Mouse (Mus musculus) limb, embryonic 11.5 days (tissue): Measurements from ENCODE around the gene Pnkd. TPM values are rescaled to one million over a fixed set of nuclear protein-coding genes. Genes with fewer than 3 reads are reported as not detected.
"Not testable (repeated sequence)": the region's sequence is repeated elsewhere in the genome, so short reads cannot be mapped to it uniquely, and the experiment has no call there.

Source experiments
- ATAC-seq: fragments of 200-750 bp; cut with Nextera tagmentation; 2 replicates; pipeline ENCODE4 v1.8.0; 2017; ENCODE audit warnings: low read depth; ENCODE audit not compliant: insufficient number of reproducible peaks, low FRiP score, low TSS enrichment
- DNase-seq: peaks from one replicate; pipeline ENCODE4 v3.0.0-alpha.2; 2015; ENCODE audit warnings: low spot score
- H3K27ac ChIP-seq: fragments of 300-500 bp; sonication (generic); replicated peaks from 2 replicates; pipeline ENCODE4 v1.5.1; 2014; ENCODE audit warnings: low read depth, mild to moderate bottlenecking, low read length
- H3K27me3 ChIP-seq: fragments of 300-500 bp; sonication (generic); 2 replicates; pipeline ENCODE4 v1.6.1; 2014; ENCODE audit warnings: mild to moderate bottlenecking, low read length, mixed read lengths; ENCODE audit not compliant: control insufficient read depth, insufficient read depth
- H3K36me3 ChIP-seq: fragments of 300-500 bp; sonication (generic); 2 replicates; pipeline ENCODE4 v1.6.1; 2014; ENCODE audit warnings: mild to moderate bottlenecking, low read length, moderate library complexity, mixed read lengths; ENCODE audit not compliant: control insufficient read depth, insufficient read depth
- H3K4me1 ChIP-seq: fragments of 300-500 bp; sonication (generic); 2 replicates; pipeline ENCODE4 v1.6.1; 2014; ENCODE audit warnings: low read length, mixed read lengths; ENCODE audit not compliant: control insufficient read depth, insufficient read depth
- H3K4me2 ChIP-seq: fragments of 300-500 bp; sonication (generic); 2 replicates; pipeline ENCODE4 v1.6.1; 2014; ENCODE audit warnings: low read depth, mild to moderate bottlenecking, moderate library complexity; ENCODE audit not compliant: severe bottlenecking
- H3K4me3 ChIP-seq: fragments of 300-500 bp; sonication (generic); 2 replicates; pipeline ENCODE4 v1.5.1; 2014; ENCODE audit warnings: low read depth, low read length
- H3K9ac ChIP-seq: fragments of 300-500 bp; sonication (generic); 2 replicates; pipeline ENCODE4 v1.6.1; 2014; ENCODE audit warnings: mild to moderate bottlenecking, low read length
- H3K9me3 ChIP-seq: fragments of 300-500 bp; sonication (generic); 2 replicates; pipeline ENCODE4 v1.6.1; 2016; ENCODE audit warnings: low read length; ENCODE audit not compliant: control insufficient read depth
- WGBS: fragments of 180-500 bp; shearing (Covaris S2); extraction: QIAGEN DNeasy Blood & Tissue Kit; methylation state at CpG from one replicate; pipeline ENCODE4 v1.1.7; 2014; 5-methylcytosine and 5-hydroxymethylcytosine counted together
- polyA plus RNA-seq: library from polyadenylated mRNA; unstranded; fragments of >200 nt; fragmentation: Nextera tagmentation; extraction: Ambion mirVana; gene quantifications from 2 replicates; pipeline ENCODE4 v1.2.1, GENCODE M21; 2014

The Pnkd gene
- polyA plus RNA-seq, 1 experiment from 2014 or later, result 119 TPM

GRCm38 (mm10) chr1:74318711-74319110 lies 34.0 kb downstream of the Pnkd start:
- Histone ChIP-seq H3K27ac (no peak overlapping the region), H3K9ac (no peak overlapping the region), H3K4me3 (no peak overlapping the region), H3K9me3 (no peaks in the 10 kb centered on the region), H3K36me3 (no peaks in the 10 kb centered on the region), H3K4me1 (peaks cover 5% of the 10 kb centered on the region; the same call in 1 of the 2 replicates), H3K4me2 (no peak overlapping the region), H3K27me3 (no peaks in the 10 kb centered on the region)
- DNase-seq (no peak), ATAC-seq (no peak)
- WGBS, result 94% methylated on average over 3 of the region's 3 CpGs

- H3K9me3 ChIP-seq, result no peaks in the 10 kb centered on the region
- H3K27me3 ChIP-seq, result no peaks in the 10 kb centered on the region
- H3K4me1 ChIP-seq, result peaks cover 5% of the 10 kb centered on the region; the same call in 1 of the 2 replicates
- DNase-seq (no peak), ATAC-seq (no peak)
- 94% methylated on average over 3 of the region's 3 CpGs for WGBS
- H3K27ac ChIP-seq, result no peak overlapping the region
- no peak overlapping the region for H3K4me3 ChIP-seq
- no peaks in the 10 kb centered on the region for H3K36me3 ChIP-seq
- H3K4me2 ChIP-seq, result no peak overlapping the region
- H3K9ac ChIP-seq, result no peak overlapping the region
These were observed 36.7 kb downstream of the Pnkd start for GRCm38 (mm10) chr1:74321396-74321795.

GRCm38 (mm10) chr1:74326916-74327315 lies 42.2 kb downstream of the Pnkd start:
- ATAC-seq, H3K27ac ChIP-seq, H3K4me3 ChIP-seq, H3K9me3 ChIP-seq, H3K36me3 ChIP-seq, DNase-seq, H3K4me1 ChIP-seq, H3K9ac ChIP-seq, H3K4me2 ChIP-seq, H3K27me3 ChIP-seq: not testable (repeated sequence)
- 73% methylated on average over 2 of the region's 2 CpGs for WGBS

- Histone ChIP-seq H3K27ac (no peak overlapping the region), H3K4me3 (no peak overlapping the region), H3K4me2 (no peak overlapping the region), H3K9ac (no peak overlapping the region), H3K4me1 (peaks cover 7% of the 10 kb centered on the region), H3K36me3 (no peaks in the 10 kb centered on the region), H3K27me3 (no peaks in the 10 kb centered on the region), H3K9me3 (no peaks in the 10 kb centered on the region)
- WGBS, result 80% methylated on average over 7 of the region's 7 CpGs
- no peak for ATAC-seq
- DNase-seq, result no peak
These were observed 45.2 kb downstream of the Pnkd start for GRCm38 (mm10) chr1:74329899-74330431.

GRCm38 (mm10) chr1:74331046-74331681 lies 46.4 kb downstream of the Pnkd start:
- DNase-seq, result no peak

GRCm38 (mm10) chr1:74332241-74332763 lies 47.6 kb downstream of the Pnkd start:
- under 1% methylated on average over 36 of the region's 36 CpGs for WGBS
- Histone ChIP-seq H3K4me3 (peak overlapping the region; percentile 34), H3K27ac (no peak overlapping the region), H3K9ac (peak overlapping the region; percentile 53), H3K36me3 (no peaks in the 10 kb centered on the region), H3K9me3 (no peaks in the 10 kb centered on the region), H3K4me1 (peaks cover 7% of the 10 kb centered on the region), H3K27me3 (no peaks in the 10 kb centered on the region), H3K4me2 (peak overlapping the region; percentile 59)
- peak; percentile 95 for ATAC-seq
- peak; percentile 96 for DNase-seq

More at GRCm38 (mm10) chr1:74331046-74331681, 46.4 kb downstream of the Pnkd start:
- no peak overlapping the region for H3K4me2 ChIP-seq
- no peak for ATAC-seq
- no peaks in the 10 kb centered on the region for H3K9me3 ChIP-seq
- no peaks in the 10 kb centered on the region for H3K36me3 ChIP-seq
- no peak overlapping the region for H3K27ac ChIP-seq
- no peaks in the 10 kb centered on the region for H3K27me3 ChIP-seq
- peaks cover 7% of the 10 kb centered on the region for H3K4me1 ChIP-seq
- 77% methylated on average over 4 of the region's 4 CpGs for WGBS
- no peak overlapping the region for H3K4me3 ChIP-seq
- no peak overlapping the region for H3K9ac ChIP-seq

GRCm38 (mm10) chr1:74332930-74333329 lies 48.2 kb downstream of the Pnkd start:
- Histone ChIP-seq H3K4me1 (peaks cover 7% of the 10 kb centered on the region), H3K4me2 (peak overlapping the region; percentile 59), H3K27ac (no peak overlapping the region), H3K27me3 (no peaks in the 10 kb centered on the region), H3K36me3 (no peaks in the 10 kb centered on the region), H3K9ac (peak overlapping the region; percentile 53), H3K9me3 (no peaks in the 10 kb centered on the region), H3K4me3 (peak overlapping the region; percentile 34)
- peak; percentile 29 for DNase-seq
- 4% methylated on average over 9 of the region's 9 CpGs for WGBS
- no peak for ATAC-seq

GRCm38 (mm10) chr1:74334607-74335006 lies 49.9 kb downstream of the Pnkd start:
- Histone ChIP-seq H3K36me3 (no peaks in the 10 kb centered on the region), H3K9ac (no peak overlapping the region), H3K27ac (no peak overlapping the region), H3K27me3 (no peaks in the 10 kb centered on the region), H3K4me3 (no peak overlapping the region), H3K4me1 (peaks cover 10% of the 10 kb centered on the region), H3K9me3 (no peaks in the 10 kb centered on the region), H3K4me2 (no peak overlapping the region)
- ATAC-seq, result no peak
- 69% methylated on average over 3 of the region's 3 CpGs for WGBS
- DNase-seq, result no peak
